Mouse (Mus musculus) kidney, embryonic 14.5 days (tissue): Measurements from ENCODE around the gene Npvf. TPM values are rescaled to one million over a fixed set of nuclear protein-coding genes. Genes with fewer than 3 reads are reported as not detected.

ENCODE experiments used
- ATAC-seq: fragments of 200-750 bp; cut with Nextera tagmentation; 2 replicates; pipeline ENCODE4 v1.8.0; 2017; ENCODE audit warnings: moderate number of reproducible peaks, mild to moderate bottlenecking, moderate TSS enrichment, moderate library complexity; ENCODE audit not compliant: low FRiP score, low TSS enrichment
- H3K27ac ChIP-seq: fragments of 300-500 bp; sonication (generic); 2 replicates; pipeline ENCODE4 v1.5.1; 2014; ENCODE audit warnings: low read depth, mild to moderate bottlenecking, low read length, moderate library complexity, mixed read lengths
- H3K27me3 ChIP-seq: fragments of 300-500 bp; sonication (generic); 2 replicates; pipeline ENCODE4 v1.6.1; 2014; ENCODE audit warnings: mild to moderate bottlenecking, low read length; ENCODE audit not compliant: control insufficient read depth, insufficient read depth
- H3K36me3 ChIP-seq: fragments of 300-500 bp; sonication (generic); 2 replicates; pipeline ENCODE4 v1.6.1; 2014; ENCODE audit warnings: low read length, mixed read lengths; ENCODE audit not compliant: control insufficient read depth, insufficient read depth
- H3K4me1 ChIP-seq: fragments of 300-500 bp; sonication (generic); 2 replicates; pipeline ENCODE4 v1.6.1; 2014; ENCODE audit warnings: low read length, mixed read lengths; ENCODE audit not compliant: control insufficient read depth, insufficient read depth
- H3K4me2 ChIP-seq: fragments of 300-500 bp; sonication (generic); replicated peaks from 2 replicates; pipeline ENCODE4 v1.6.1; 2014; ENCODE audit warnings: low read depth, mild to moderate bottlenecking, low read length
- H3K4me3 ChIP-seq: fragments of 300-500 bp; sonication (generic); 2 replicates; pipeline ENCODE4 v1.5.1; 2014; ENCODE audit warnings: mild to moderate bottlenecking, low read length
- H3K9ac ChIP-seq: fragments of 300-500 bp; sonication (generic); 2 replicates; pipeline ENCODE4 v1.6.1; 2014; ENCODE audit warnings: low read depth, mild to moderate bottlenecking, low read length, moderate library complexity
- H3K9me3 ChIP-seq: fragments of 300-500 bp; sonication (generic); 2 replicates; pipeline ENCODE4 v1.6.1; 2016; ENCODE audit warnings: low read length; ENCODE audit not compliant: control insufficient read depth
- WGBS: fragments of 180-500 bp; shearing (Covaris S2); extraction: QIAGEN DNeasy Blood & Tissue Kit; methylation state at CpG from one replicate; pipeline ENCODE4 v1.1.7; 2014; 5-methylcytosine and 5-hydroxymethylcytosine counted together
- polyA plus RNA-seq: library from polyadenylated mRNA; unstranded; fragments of >200 nt; fragmentation: Nextera tagmentation; extraction: Ambion mirVana; gene quantifications from 2 replicates; pipeline ENCODE4 v1.2.1, GENCODE M21; 2014

The Npvf gene
- polyA plus RNA-seq, 1 experiment from 2014 or later = 0.37 TPM

DNA sequence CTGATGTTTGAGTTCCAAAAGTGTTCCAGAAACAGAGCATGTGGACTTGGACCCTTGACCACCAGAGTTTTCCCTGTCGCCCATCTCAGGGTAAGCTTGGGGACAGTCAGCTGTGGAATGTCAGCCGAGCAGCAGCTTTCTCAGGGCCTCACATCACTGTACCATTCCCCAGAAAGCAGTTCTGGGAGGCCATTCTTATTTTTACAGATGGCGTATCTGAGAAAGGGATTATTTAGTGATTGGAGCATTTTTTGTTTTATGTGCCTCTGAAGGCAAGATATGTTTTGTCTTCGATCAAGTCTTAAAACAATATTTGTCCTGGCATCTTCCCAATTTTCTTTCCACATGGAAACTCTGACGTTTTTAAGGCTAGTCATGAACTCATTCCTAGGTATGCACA, 12.7 kb upstream of the Npvf start:
- ATAC-seq = no peak
- Histone ChIP-seq H3K27me3 (no peaks in the 10 kb centered on the region), H3K27ac (peak overlapping the region; percentile 83), H3K4me1 (peaks cover 19% of the 10 kb centered on the region), H3K36me3 (no peaks in the 10 kb centered on the region), H3K4me2 (no peak overlapping the region), H3K9me3 (no peaks in the 10 kb centered on the region), H3K4me3 (no peak overlapping the region), H3K9ac (no peak overlapping the region)
- WGBS = 48% methylated on average over 5 of the region's 5 CpGs

DNA sequence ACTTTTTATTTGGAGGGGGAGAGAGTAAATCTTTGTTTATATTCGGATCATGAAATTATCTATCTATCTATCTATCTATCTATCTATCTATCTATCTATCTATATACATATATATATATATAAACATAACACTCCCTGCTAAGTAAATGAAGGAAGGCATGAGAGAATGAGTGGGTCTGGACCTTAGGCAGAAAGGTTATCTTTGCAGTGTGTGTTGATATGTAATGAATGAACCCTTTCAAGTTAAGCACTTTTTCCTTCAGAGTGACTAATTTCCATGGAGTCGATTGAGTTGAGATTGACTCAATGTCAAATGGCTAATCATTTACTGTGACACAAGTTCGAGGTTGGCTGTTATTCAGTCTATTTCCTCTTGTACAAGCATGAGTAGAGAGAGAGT, 10.8 kb upstream of the Npvf start:
- Histone ChIP-seq H3K4me2 (no peak overlapping the region), H3K4me1 (peaks cover 23% of the 10 kb centered on the region), H3K27me3 (no peaks in the 10 kb centered on the region), H3K4me3 (no peak overlapping the region), H3K9me3 (no peaks in the 10 kb centered on the region), H3K36me3 (no peaks in the 10 kb centered on the region), H3K27ac (peak overlapping the region; percentile 83; the same call in 1 of the 2 replicates), H3K9ac (no peak overlapping the region)
- WGBS = 60% methylated on average over 3 of the region's 3 CpGs
- peak; percentile 47; the same call in 1 of the 2 replicates for ATAC-seq

DNA sequence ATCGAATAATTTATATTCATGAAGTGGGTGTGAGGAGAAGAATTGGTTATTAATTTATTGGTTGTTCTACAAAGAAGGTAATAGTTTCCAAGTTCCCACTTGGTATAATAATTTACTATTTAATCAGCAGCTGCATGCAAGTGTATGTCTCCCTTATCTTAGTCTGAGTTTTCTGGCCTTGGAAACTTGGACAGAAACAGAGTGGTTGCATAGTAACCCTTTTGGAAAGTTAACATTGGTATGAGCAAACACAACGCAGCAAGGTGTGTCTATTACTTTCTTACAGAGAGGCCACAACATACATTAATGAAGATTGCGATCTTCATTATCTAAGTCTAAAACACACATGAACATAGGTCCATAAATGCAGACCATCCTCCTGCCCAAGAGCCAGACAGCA, 10.0 kb upstream of the Npvf start:
- Histone ChIP-seq H3K9ac (no peak overlapping the region), H3K9me3 (no peaks in the 10 kb centered on the region), H3K36me3 (no peaks in the 10 kb centered on the region), H3K4me2 (no peak overlapping the region), H3K4me3 (no peak overlapping the region), H3K4me1 (peaks cover 23% of the 10 kb centered on the region), H3K27ac (peak overlapping the region; percentile 53; the same call in 1 of the 2 replicates), H3K27me3 (no peaks in the 10 kb centered on the region)
- no peak for ATAC-seq
- WGBS = 86% methylated on average over 3 of the region's 3 CpGs

DNA sequence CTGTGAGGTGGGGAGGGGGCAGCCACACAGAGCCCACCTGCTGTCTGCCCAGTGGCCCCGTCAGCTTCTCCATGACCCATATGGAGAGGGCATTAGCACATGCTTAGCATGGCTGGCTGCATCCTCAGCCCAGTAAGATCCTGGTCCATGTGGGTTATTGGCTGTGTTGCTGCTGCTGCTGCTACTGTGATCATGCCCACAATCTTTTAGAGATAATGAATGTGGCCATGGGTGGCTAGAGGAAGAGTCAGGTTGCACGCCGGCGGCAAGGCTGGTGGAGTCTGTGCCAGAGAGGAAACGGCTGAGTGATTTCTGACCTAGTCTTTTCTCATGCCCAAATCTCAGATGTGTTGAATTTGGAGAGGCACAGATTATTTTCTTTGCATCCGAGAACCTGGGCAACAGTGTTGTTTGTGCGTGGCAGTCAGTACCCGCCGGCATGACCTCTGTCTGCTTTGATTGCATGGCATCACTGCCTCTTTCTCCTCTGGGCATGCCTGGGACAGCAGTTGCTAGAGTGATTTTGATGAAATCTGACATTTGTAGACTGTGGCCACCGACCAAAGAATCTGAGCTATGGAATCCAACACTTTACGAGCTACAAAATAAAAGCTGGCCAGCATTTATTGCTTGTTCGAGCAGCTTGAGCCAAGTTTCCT, 8.8 kb upstream of the Npvf start:
- Histone ChIP-seq H3K27me3 (no peaks in the 10 kb centered on the region), H3K27ac (peak overlapping the region; percentile 75; the same call in 1 of the 2 replicates), H3K9ac (no peak overlapping the region), H3K36me3 (no peaks in the 10 kb centered on the region), H3K9me3 (no peaks in the 10 kb centered on the region), H3K4me1 (peaks cover 23% of the 10 kb centered on the region), H3K4me2 (no peak overlapping the region), H3K4me3 (no peak overlapping the region)
- WGBS = 39% methylated on average over 12 of the region's 12 CpGs
- peak; percentile 67 for ATAC-seq

DNA sequence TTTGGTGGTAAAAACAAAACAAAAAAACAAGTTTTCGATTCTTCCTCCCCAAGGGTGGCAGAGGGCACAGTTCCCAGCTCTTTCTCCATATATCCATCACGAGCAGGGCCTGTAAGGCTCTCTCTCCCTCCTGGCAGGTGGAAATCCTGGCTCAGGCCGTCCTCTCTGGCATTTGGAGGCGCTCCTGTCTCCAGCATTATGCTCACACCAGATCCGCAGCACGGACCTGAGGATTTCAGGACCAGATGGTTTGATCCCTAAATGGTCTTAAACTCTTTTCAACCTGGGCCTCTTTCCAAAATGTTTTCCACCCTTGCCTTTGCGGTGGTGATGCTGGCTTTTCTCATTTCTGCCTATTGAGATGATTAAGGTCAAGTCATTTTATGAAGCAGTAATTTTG, 7.5 kb upstream of the Npvf start:
- Histone ChIP-seq H3K4me3 (no peak overlapping the region), H3K4me1 (peaks cover 22% of the 10 kb centered on the region), H3K36me3 (no peaks in the 10 kb centered on the region), H3K27ac (peak overlapping the region; percentile 19; the same call in 1 of the 2 replicates), H3K27me3 (no peaks in the 10 kb centered on the region), H3K4me2 (no peak overlapping the region), H3K9ac (no peak overlapping the region), H3K9me3 (no peaks in the 10 kb centered on the region)
- no peak for ATAC-seq
- 72% methylated on average over 7 of the region's 7 CpGs for WGBS

DNA sequence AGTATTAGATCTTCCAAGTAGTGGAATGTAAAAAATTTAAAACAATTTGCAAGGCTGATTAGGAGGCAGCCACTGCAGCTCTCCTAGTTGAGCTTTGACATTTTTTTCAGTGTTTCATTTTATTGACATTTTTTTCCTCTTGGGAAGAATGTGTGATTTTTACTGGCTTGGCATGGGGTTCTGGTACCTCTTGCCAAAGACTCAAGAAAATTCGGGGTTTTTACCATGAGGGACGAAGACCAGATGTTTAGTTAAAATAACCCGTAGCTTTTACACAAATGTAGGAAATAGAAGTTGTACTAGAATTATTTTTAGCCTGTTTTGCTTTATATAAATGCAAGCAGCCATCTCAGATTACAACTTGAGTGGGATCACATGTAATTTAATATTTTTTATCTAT, 4.2 kb upstream of the Npvf start:
- ATAC-seq = no peak
- Histone ChIP-seq H3K4me3 (no peak overlapping the region), H3K4me1 (peaks cover 12% of the 10 kb centered on the region; the same call in 1 of the 2 replicates), H3K4me2 (no peak overlapping the region), H3K27me3 (no peaks in the 10 kb centered on the region), H3K36me3 (no peaks in the 10 kb centered on the region), H3K9me3 (no peaks in the 10 kb centered on the region), H3K9ac (no peak overlapping the region), H3K27ac (no peak overlapping the region)
- WGBS = 63% methylated on average over 3 of the region's 3 CpGs

DNA sequence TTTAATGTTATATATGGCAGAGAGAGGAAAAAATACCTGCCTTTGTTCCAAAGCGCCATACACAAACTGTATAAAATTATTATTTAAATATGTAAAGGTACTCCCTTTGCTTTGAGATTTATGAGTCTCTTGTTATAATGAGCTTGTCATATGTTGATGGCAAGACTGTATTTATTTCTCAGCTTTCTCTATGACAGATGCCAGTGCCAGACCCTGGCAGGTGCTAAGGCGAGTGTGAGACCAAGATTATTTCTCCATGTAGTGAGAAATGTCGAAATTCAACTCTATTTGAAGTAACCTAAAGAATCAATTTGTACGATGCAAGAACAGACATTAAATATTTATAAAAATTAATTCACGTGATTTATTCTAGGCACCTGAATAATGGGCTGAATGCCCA, 3.8 kb upstream of the Npvf start:
- no peaks in the 10 kb centered on the region for H3K36me3 ChIP-seq
- no peaks in the 10 kb centered on the region for H3K9me3 ChIP-seq
- H3K4me1 ChIP-seq = peaks cover 9% of the 10 kb centered on the region; the same call in 1 of the 2 replicates
- ATAC-seq = no peak
- no peak overlapping the region for H3K9ac ChIP-seq
- WGBS = 91% methylated on average over 5 of the region's 5 CpGs
- H3K4me2 ChIP-seq = no peak overlapping the region
- no peak overlapping the region for H3K27ac ChIP-seq
- no peak overlapping the region for H3K4me3 ChIP-seq
- no peaks in the 10 kb centered on the region for H3K27me3 ChIP-seq

DNA sequence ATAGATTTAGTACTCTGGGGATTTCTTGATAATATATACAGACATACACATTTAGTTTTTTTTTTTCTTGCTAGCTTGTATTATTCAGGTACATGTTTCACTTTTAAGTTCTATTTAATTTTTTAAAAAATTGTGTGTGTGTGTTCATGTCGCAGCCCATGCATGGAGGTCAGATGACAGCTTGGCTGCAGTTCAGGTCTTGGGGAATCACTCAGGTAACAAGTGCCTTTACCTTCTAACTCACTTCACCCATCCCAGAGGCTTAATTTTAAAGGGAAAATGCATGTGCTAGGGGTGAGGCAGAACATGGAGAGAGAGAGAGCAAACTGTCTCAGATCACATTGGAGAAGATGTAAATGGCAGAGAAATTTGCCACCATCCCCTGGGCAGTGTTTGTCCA, 2.2 kb upstream of the Npvf start:
- Histone ChIP-seq H3K9me3 (no peaks in the 10 kb centered on the region), H3K4me3 (no peak overlapping the region), H3K4me1 (0 out of 2 replicates have a peak, but pooled peaks cover 1% of the 10 kb centered on the region), H3K9ac (no peak overlapping the region), H3K27ac (no peak overlapping the region), H3K36me3 (no peaks in the 10 kb centered on the region), H3K4me2 (no peak overlapping the region), H3K27me3 (no peaks in the 10 kb centered on the region)
- no peak for ATAC-seq
- whole genome bisulfite sequencing = 93% methylated on average over 1 of the region's 1 CpGs

DNA sequence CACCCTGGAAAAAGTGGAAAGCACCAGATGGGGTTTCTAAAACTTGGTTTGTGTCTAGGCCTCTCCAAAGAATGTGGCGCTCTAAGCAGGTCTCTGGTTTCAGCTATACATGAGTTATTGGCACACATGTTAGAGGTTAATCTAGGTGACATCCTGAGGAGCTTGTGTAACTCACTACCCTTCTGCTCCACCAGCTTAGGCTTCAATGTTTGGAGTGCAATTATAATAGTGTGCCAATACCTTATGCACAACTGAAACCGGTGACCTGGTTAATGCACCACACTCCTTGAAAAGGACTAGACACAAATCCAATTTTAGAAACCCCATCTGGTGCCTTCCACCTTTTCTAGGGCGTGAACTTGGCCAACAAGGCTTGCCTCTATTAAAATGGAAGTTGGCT, 1.7 kb upstream of the Npvf start:
- no peaks in the 10 kb centered on the region for H3K4me1 ChIP-seq
- H3K9me3 ChIP-seq = no peaks in the 10 kb centered on the region
- no peak overlapping the region for H3K4me3 ChIP-seq
- H3K27ac ChIP-seq = no peak overlapping the region
- ATAC-seq = no peak
- WGBS = 75% methylated on average over 3 of the region's 3 CpGs
- H3K27me3 ChIP-seq = no peaks in the 10 kb centered on the region
- H3K4me2 ChIP-seq = no peak overlapping the region
- no peaks in the 10 kb centered on the region for H3K36me3 ChIP-seq
- no peak overlapping the region for H3K9ac ChIP-seq
